Mouse (Mus musculus) testis, adult 2 months (tissue): ENCODE measurements around the gene Pno1.

Source experiments
- CTCF ChIP-seq: fragments of 200-500 bp; IDR thresholded peaks from 2 replicates; pipeline ENCODE4 v1.5.1; 2012; ENCODE audit warnings: low read depth, mild to moderate bottlenecking, inconsistent platforms, low read length, moderate library complexity; ENCODE audit not compliant: control insufficient read depth, insufficient read depth, insufficient replicate concordance
- POLR2A ChIP-seq: fragments of 200-500 bp; IDR thresholded peaks from 2 replicates; pipeline ENCODE4 v1.6.1; 2012; ENCODE audit warnings: low read depth, mild to moderate bottlenecking, inconsistent platforms, low read length, moderate library complexity; ENCODE audit not compliant: control insufficient read depth

GRCm38 (mm10) chr11:17200936-17201335 is 10.4 kb downstream of the Pno1 start:
- TF ChIP-seq POLR2A (no peak), CTCF (no peak)
